Mouse (Mus musculus) midbrain, embryonic 12.5 days (tissue): ENCODE data around the gene Olfr721-ps1. TPM values are rescaled to one million over a fixed set of nuclear protein-coding genes. Genes with fewer than 3 reads are reported as not detected.

Experiments used
- polyA plus RNA-seq: library from polyadenylated mRNA; unstranded; fragments of >200 nt; fragmentation: Nextera tagmentation; extraction: Ambion mirVana; gene quantifications from 2 replicates; pipeline ENCODE4 v1.2.1, GENCODE M21; 2016

The Olfr721-ps1 gene
- polyA plus RNA-seq, 1 experiment from 2014 or later: not detected

Other genes starting within 250 kb of the Olfr721-ps1 start
- gene Olfr720, start 214.5 kb upstream of the Olfr721-ps1 start, polyA plus RNA-seq: not detected in 2 replicates
- gene Olfr31, start 78.5 kb upstream of the Olfr721-ps1 start, polyA plus RNA-seq: not detected in 2 replicates
- gene Il3ra, start 55.0 kb upstream of the Olfr721-ps1 start, polyA plus RNA-seq: 2.8 and 3.6 TPM in 2 replicates